Mouse (Mus musculus) embryonic stem cell, embryonic (primary cell): ENCODE measurements at regions not wholly inside any gene's neighbourhood (a gene's known extent, or its start where the extent isn't known, plus 50 kb on each side); places are given as distances from the start of the nearest gene placed in this dataset.

Source experiments
- CTCF ChIA-PET, 4 experiments: fragments of 300-600 bp in 2 of 4; fragments of 350-600 bp in 2 of 4; sonication (Branson Sonifier 250); formaldehyde crosslinking; loops; one replicate each; lab custom pipeline; 2022; ENCODE audit warnings: inconsistent platforms in 2 of 4; lab: Charles Lee
- POLR2A ChIA-PET, 4 experiments: fragments of 300-600 bp in 2 of 4; fragments of 350-600 bp in 2 of 4; sonication (Branson Sonifier 250); formaldehyde crosslinking; loops; one replicate each; lab custom pipeline; 2022; ENCODE audit warnings: antibody characterized with exemption in 4 of 4, inconsistent platforms in 1 of 4; lab: Charles Lee

DNA sequence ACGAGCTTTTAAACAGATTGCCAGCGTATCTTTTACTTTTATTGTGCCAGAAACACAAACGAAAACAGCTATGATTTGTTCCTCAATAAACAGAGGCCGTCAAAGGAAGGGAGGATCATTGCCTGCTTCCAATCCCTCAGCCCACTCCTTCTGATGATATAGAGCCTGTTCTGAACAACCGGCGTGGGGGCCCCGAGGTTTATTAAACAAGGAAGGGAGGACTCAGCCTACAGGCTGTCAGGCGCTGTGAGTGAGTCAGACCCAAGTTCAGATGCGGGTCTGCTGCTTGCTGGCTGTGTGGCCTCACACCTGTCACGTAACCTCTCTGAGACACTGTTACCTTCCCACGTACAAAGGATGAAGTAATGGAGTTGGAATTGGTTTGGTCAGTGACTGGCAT lies 68.1 kb upstream of the Kazn start:
- ChIA-PET POLR2A (no interaction called here), CTCF (interaction anchor here in 1 of 4 experiments (0.9 to 1.0 kb wide), 2 partner anchors 58 to 194 kb away, joined by 3 read pairs; no protein-coding TSS in a partner anchor)

DNA sequence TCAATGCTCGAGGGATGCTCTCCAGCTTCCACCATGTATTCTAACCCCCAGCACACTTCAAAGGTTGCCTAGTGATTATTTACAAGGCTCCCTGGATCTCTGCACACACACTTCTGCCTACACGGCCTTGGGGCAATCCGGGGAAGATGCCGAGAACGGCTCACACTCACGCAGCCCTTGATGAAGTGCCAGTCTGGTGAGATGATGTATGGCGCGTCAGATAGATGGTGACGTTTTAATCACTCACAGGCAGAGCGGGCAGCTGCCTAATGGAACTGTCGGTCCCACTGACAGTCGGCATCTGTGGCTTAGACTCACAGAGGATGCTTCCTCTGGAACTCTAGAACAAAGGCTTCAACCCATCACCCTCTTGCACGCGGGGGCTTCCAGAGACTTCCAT lies 66.9 kb upstream of the Kazn start:
- ChIA-PET POLR2A (no interaction called here), CTCF (no interaction called here)

DNA sequence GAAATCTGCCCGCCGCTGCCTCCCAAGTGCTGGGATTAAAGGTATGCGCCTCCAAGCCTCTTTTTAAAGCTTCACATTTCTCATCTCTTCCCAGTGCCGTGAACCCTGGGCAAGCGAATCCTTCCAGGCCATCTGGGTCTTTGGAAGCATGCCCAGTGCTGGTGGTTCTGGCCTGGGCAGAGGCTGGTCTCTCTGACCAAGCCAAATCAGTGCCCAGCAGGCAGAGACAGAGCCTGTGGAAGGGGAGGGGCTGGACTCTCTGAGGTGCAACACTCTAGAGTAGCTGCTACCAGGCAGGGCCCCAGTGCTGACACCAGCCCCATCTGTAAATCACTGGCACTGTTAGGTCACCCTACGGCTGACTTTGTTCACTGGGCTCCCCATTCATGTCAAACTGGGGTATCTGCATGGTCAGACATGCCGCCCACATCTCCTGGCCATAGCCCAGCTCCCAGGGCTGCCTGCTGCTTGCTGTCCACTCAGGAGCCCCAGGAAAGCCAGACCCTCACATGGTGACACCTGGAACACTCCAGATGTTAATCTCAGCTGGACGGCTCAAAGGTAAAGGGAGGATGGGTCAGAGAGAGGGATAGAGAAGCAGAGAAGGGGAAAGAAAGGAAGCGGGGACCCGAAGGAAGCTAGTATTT lies 64.3 kb upstream of the Kazn start:
- ChIA-PET CTCF (interaction anchor here in 2 of 4 experiments (0.9 to 1.0 kb wide), 2 partner anchors 28 to 55 kb away, joined by 3 read pairs; no protein-coding TSS in a partner anchor), POLR2A (interaction anchor here in 1 of 4 experiments (0.6 kb wide), 1 partner anchor 237 kb away, joined by 3 read pairs; no protein-coding TSS in a partner anchor)

DNA sequence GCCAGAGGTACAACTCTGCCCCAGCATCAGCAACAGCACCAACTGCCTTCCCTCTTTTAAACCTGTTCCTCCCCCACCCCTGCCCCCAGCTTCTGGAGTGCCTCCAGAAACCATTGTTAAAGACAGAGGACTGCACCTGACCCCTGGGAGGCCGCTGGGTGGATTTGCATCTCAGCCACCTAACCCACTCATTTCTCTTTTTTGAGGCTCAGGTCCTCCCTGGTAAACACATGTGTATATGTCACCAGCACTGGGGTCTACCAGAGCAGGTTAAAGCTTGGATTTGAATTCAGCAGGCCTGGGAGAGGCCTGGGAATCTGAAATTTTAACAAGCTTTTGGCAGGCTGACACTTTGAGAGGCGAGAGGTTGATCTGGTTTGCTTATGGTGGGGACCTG lies 63.5 kb upstream of the Kazn start:
- ChIA-PET POLR2A (interaction anchor here in 1 of 4 experiments (0.6 kb wide), 1 partner anchor 236 kb away, joined by 3 read pairs; no protein-coding TSS in a partner anchor), CTCF (interaction anchor here in 2 of 4 experiments (0.6 to 2.1 kb wide), 3 partner anchors 54 to 56 kb away, joined by 3 to 5 read pairs (median 3); no protein-coding TSS in a partner anchor)

DNA sequence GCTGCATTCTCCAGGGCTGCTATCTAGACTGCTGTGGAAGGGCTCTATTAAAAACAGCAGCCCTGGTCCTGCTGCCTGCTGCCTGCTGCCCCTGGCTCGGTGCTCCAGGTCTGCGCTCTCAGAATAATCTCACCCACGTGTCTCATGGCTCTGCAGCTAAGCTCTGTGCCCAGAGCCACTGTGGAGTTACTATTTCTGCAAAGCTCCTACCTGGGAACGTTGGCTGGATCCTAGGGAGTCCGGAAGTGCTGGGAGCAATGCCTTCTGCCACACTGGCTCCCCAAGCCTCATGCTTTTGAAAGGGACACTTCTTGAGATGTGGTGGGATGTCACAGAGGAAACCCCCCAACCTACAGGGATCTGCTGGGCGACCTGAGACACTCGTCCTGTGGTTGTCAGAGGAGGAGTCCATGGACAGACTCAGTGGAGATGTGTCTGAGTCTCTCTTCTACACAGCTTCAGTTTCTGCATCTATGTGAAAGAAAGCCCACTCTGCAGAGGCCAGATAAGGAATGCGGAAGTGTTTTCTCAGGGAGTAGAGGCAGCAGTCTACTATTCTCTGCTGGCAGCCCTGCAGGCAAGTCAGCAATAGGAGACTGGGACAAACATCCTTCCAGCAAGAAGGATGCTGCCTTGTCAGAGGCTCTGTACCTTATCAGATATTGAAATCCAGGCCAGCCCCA lies 63.0 kb upstream of the Kazn start:
- CTCF ChIA-PET, result interaction anchor here in 2 of 4 experiments (0.6 to 2.1 kb wide), 2 partner anchors 53 to 57 kb away, joined by 3 to 5 read pairs; no protein-coding TSS in a partner anchor

DNA sequence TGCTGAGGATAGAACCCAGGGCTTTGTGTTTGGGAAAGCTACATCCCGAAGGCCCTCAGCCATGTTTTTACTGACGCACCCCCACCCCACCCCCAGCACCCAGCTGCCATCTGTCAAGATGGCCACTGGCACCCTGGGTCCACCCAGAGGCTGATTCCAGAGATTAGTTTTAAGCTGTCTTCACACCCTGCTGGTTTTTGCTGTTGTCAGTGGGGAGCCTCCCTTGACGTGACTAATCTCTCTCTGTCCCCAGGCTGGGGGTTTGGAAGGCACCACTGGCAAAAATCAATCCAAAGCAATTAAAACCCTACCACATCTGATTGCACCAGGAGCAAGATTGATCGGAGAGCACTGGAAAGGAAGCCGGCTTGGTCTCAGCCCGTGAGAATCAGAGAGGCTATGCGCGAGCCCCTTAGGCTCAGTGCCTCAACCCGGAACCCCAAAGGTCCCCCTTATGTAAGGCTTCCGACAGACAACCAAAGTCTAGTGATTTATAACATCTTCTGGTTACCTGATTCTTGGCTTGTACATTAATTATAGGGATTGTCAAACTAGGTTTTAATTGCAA lies 59.7 kb upstream of the Kazn start:
- ChIA-PET POLR2A (no interaction called here), CTCF (interaction anchor here in 1 of 4 experiments (0.7 kb wide), 1 partner anchor 10 kb away, joined by 4 read pairs; no protein-coding TSS in a partner anchor)

More for the DNA sequence above, 63.0 kb upstream of the Kazn start:
- POLR2A ChIA-PET, result no interaction called here

DNA sequence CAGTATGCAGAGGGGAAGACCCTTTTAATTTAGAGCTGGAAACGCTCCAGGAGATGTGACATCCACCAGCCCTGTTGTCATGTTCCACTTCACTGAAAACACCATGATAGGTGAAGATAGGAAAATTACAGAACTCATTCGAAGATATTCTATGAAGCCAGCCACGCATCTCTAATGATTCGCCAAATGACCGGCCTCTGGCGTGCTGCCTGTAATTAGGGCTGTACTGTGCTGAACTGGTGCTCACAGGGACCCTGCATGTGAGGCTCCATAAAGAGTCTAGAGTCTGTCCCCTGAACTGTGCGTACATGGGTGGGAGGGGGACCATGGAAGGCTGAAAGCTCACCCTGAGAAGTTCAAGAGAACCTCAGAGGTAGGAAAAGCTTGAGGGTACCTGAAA lies 53.6 kb upstream of the Kazn start:
- POLR2A ChIA-PET, result no interaction called here
- CTCF ChIA-PET, result interaction anchor here in 1 of 4 experiments (1.0 to 1.6 kb wide), 2 partner anchors 17 to 44 kb away, joined by 3 to 4 read pairs; no protein-coding TSS in a partner anchor

DNA sequence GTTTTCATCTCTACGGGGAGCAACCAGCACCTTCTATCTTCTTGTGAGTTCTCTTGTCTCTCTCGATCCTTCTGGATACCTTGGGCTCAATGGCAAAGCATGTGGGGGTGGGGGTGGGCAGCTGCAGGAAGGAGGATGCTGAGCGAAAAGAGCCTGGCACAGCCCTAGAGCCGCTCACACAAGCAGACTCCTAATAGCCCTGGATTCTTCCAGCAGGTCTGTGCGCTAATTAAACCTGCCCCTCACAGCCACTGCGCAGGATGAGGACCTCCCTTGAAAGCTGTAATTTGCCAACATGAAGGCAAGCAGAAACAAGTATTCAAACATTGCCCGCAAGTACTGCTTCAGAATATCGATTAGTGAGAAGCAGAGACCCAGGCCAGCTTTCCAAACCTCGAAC lies 53.1 kb upstream of the Kazn start:
- POLR2A ChIA-PET, result interaction anchor here in 1 of 4 experiments (0.6 kb wide), 2 partner anchors 97 to 697 kb away, joined by 3 to 4 read pairs; no protein-coding TSS in a partner anchor
- CTCF ChIA-PET, result interaction anchor here in 1 of 4 experiments (1.0 to 1.6 kb wide), 2 partner anchors 17 to 43 kb away, joined by 3 to 4 read pairs; no protein-coding TSS in a partner anchor

DNA sequence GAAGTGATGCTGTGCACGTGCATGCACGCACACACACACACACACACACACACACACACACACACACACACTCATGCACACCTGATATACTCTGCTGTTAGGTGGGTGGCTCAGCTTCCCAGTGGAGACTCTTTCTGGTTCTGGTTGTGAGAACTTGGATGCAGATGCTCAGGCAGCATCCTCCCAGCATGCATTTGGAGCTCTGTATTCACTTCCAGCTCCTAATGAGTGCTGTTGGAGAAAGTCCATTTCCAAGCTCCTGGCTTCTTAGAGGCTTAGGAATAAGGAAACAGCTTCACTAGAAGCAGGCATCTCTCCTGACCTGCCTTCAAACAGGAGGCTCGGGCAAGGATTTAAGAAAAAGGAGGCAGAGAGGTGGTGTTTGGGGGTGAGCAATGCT lies 52.2 kb upstream of the Kazn start:
- ChIA-PET CTCF (interaction anchor here in 2 of 4 experiments (0.7 to 1.0 kb wide), 2 partner anchors 15 to 75 kb away, joined by 3 read pairs; no protein-coding TSS in a partner anchor), POLR2A (no interaction called here)
